Mouse (Mus musculus) heart, postnatal 0 days (tissue): ENCODE measurements at regions not wholly inside any gene's neighbourhood (a gene's known extent, or its start where the extent isn't known, plus 50 kb on each side); places are given as distances from the start of the nearest gene placed in this dataset.

Experiments
- CTCF ChIP-seq: IDR thresholded peaks from 2 replicates; pipeline ENCODE4 v1.5.1; 2016; ENCODE audit warnings: antibody characterized with exemption, control low read depth, low read depth
- EP300 ChIP-seq: IDR thresholded peaks from 2 replicates; pipeline ENCODE4 v1.6.1; 2016; ENCODE audit warnings: antibody characterized with exemption, low read depth

DNA sequence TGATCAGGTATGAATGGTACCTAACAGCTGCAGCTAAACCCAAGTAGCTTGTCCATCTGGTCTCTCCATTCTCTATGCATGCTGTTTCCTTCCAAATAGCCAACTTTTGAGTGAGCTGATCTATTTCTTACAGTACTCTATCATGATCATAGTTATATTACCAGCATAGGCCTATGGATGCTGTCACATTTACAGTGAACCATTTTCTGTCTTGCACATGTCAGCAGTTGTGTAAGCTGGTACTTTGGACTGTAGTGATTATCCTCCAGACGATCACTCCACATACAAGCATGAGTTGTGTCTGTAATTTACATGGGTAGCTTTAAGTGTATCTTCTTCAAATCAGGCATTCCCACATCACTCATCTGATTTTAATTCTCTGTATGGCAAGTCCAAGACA lies 158.2 kb upstream of the Mctp2 start:
- TF ChIP-seq EP300 (no peak), CTCF (no peak)
